ENCODE assay signal across 17 mouse cellular contexts in the genomic region with DNA sequence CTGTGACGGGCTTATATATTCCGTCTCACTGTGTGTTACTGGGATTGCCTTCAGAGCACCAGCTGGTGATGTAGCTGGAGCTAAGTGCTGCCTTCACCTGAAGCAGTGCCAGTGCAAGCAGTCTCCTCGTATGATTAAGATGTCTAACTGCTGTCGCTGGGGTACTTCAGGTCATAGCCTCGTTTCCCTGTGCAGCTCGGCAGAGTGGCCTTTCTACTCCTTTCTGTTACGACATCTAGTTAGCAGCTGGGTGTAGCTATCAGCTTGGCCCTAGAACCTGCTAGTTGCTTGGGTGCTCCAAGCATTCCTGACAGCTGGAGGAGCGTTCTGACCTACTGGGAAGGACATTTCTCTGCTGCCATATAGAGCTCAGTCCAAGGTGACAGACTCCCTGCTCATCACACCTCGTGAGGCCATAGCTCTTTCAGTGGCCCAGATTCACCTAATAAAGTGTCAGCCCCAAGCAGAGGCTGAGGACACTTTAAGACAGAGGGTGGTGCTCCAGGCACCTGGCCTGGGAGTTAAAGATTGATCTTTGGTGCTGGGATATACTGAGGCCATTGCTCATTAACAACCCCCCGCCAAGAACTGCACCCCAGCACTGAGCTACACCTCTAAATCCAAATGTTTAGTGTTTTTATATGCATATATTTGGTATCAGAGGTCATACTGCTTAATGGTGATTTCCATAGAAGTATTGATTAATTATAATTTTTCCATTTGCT. TPM values are rescaled to one million over a fixed set of nuclear protein-coding genes. Genes with fewer than 3 reads are reported as not detected.
DNase-seq lines count a peak whose midpoint lies in the region; ATAC-seq lines count a peak whose summit lies in the region.
"Had no signal": no experiment of that assay in that cellular context is flagged by ENCODE, and none has a peak within 500 bp of the region (broad histone marks: within the 10 kb centered on the region; RNA-seq: fewer than 3 reads in every experiment).

No protein-coding gene starts in this region.

- intact Hi-C loops in heart, postnatal 25 days (cut with DNase I) = no loop called here
- intact Hi-C loops in left cerebral cortex, postnatal 36 days (cut with DNase I) = no loop called here

- 65% methylated on average over 10 of the region's 10 CpGs for WGBS in heart, embryonic 13.5 days
- 69% methylated on average over 10 of the region's 10 CpGs for WGBS in kidney, embryonic 15.5 days

- no peak overlapping the region for H3K4me3 ChIP-seq in heart, embryonic 13.5 days
- no peak overlapping the region for H3K4me3 ChIP-seq in kidney, embryonic 15.5 days (replicated peaks)
- H3K4me3 ChIP-seq: forebrain, embryonic 13.5 days; hindbrain, embryonic 12.5 days; limb, embryonic 10.5 days; liver, embryonic 13.5 days; midbrain, embryonic 10.5 days; neural tube, embryonic 13.5 days had no signal

- no peak overlapping the region for H3K4me2 ChIP-seq in heart, embryonic 13.5 days
- no peak overlapping the region for H3K4me2 ChIP-seq in kidney, embryonic 15.5 days
- H3K4me2 ChIP-seq: forebrain, embryonic 13.5 days; hindbrain, embryonic 12.5 days; liver, embryonic 13.5 days; neural tube, embryonic 13.5 days had no signal

- H3K9me3 ChIP-seq in heart, embryonic 13.5 days = no peaks in the 10 kb centered on the region
- no peaks in the 10 kb centered on the region for H3K9me3 ChIP-seq in kidney, embryonic 15.5 days (replicated peaks)
- H3K9me3 ChIP-seq: forebrain, embryonic 13.5 days; hindbrain, embryonic 12.5 days; limb, embryonic 10.5 days; liver, embryonic 13.5 days; midbrain, embryonic 10.5 days; neural tube, embryonic 13.5 days had no signal

- 0 out of 2 replicates have a peak, but pooled peaks cover 7% of the 10 kb centered on the region for H3K4me1 ChIP-seq in heart, embryonic 13.5 days
- H3K4me1 ChIP-seq in kidney, embryonic 15.5 days = no peaks in the 10 kb centered on the region
- H3K4me1 ChIP-seq: forebrain, embryonic 13.5 days; hindbrain, embryonic 12.5 days; limb, embryonic 10.5 days; liver, embryonic 13.5 days; midbrain, embryonic 10.5 days; neural tube, embryonic 13.5 days had no signal

- no peak for DNase-seq in heart, postnatal 25 days (ENCODE audit: low spot score)
- DNase-seq in adipocyte (ENCODE audit: low spot score) = peak; percentile 74
- peak; percentile 53 for DNase-seq in brain, adult 2 months (ENCODE audit: low read depth, low spot score)
- DNase-seq in left cerebral cortex, postnatal 36 days (ENCODE audit: low spot score in 2 of 2) = no peak
- DNase-seq in spleen, adult 18-20 months = no peak
- DNase-seq: adrenal gland, postnatal 10 days; cerebellum, adult 9-11 months; embryo, embryonic 11 days; gastrocnemius, postnatal 10 days; liver, embryonic 13.5 days had no signal

- 0 out of 2 replicates have a peak overlapping the region, but pooled peaks have one; percentile 33 for H3K27ac ChIP-seq in heart, embryonic 13.5 days (replicated peaks)
- H3K27ac ChIP-seq in kidney, embryonic 15.5 days = peak overlapping the region; percentile 58
- H3K27ac ChIP-seq: forebrain, embryonic 13.5 days; hindbrain, embryonic 12.5 days; limb, embryonic 10.5 days; liver, embryonic 13.5 days; midbrain, embryonic 10.5 days; neural tube, embryonic 13.5 days had no signal

- no peaks in the 10 kb centered on the region for H3K27me3 ChIP-seq in heart, embryonic 13.5 days (replicated peaks)
- H3K27me3 ChIP-seq in kidney, embryonic 15.5 days = no peaks in the 10 kb centered on the region
- H3K27me3 ChIP-seq: forebrain, embryonic 13.5 days; hindbrain, embryonic 12.5 days; liver, embryonic 13.5 days; neural tube, embryonic 13.5 days had no signal

- H3K9ac ChIP-seq in heart, embryonic 13.5 days = no peak overlapping the region
- no peak overlapping the region for H3K9ac ChIP-seq in kidney, embryonic 15.5 days
- H3K9ac ChIP-seq: forebrain, embryonic 13.5 days; hindbrain, embryonic 12.5 days; liver, embryonic 13.5 days; neural tube, embryonic 13.5 days had no signal

- peaks cover 98% of the 10 kb centered on the region for H3K36me3 ChIP-seq in heart, embryonic 13.5 days
- peaks cover 92% of the 10 kb centered on the region for H3K36me3 ChIP-seq in kidney, embryonic 15.5 days

- ATAC-seq in heart, embryonic 13.5 days (ENCODE audit: extremely low read depth, insufficient number of reproducible peaks, low FRiP score, low TSS enrichment) = no peak
- ATAC-seq in kidney, embryonic 15.5 days (replicated peaks; ENCODE audit: low FRiP score) = peak; percentile 34; the same call in 1 of the 2 replicates
- ATAC-seq: forebrain, embryonic 13.5 days had no signal

RNA-seq across cellular contexts. Expression of gene Xrcc3, which starts 13.1 kb away (rescaled TPM):
- polyA plus RNA-seq in heart, embryonic 13.5 days (2015; fragmentation: Nextera tagmentation; extraction: Ambion mirVana) = 6.0 and 7.0 TPM in 2 replicates
- total RNA-seq in heart, postnatal 25 days (2021) = 1 to 10 TPM; 1.9 to 2.2 TPM
- 14.0 and 14.3 TPM in 2 replicates for polyA plus RNA-seq in kidney, embryonic 15.5 days (2015; fragmentation: Nextera tagmentation; extraction: Ambion mirVana)
- 1 to 10 TPM; 4.6 TPM for total RNA-seq in left cerebral cortex, postnatal 36 days (2021)

RNA-seq across cellular contexts. Expression of gene Zfyve21, which starts 13.3 kb away (rescaled TPM):
- polyA plus RNA-seq in heart, embryonic 13.5 days (2015; fragmentation: Nextera tagmentation; extraction: Ambion mirVana) = 74.6 and 85.2 TPM in 2 replicates
- total RNA-seq in heart, postnatal 25 days (2021) = 10 to 100 TPM; 61.1 to 66.7 TPM
- polyA plus RNA-seq in kidney, embryonic 15.5 days (2015; fragmentation: Nextera tagmentation; extraction: Ambion mirVana) = 117 and 125 TPM in 2 replicates
- 10 to 100 TPM; 22.8 to 23.1 TPM for total RNA-seq in left cerebral cortex, postnatal 36 days (2021)

RNA-seq across cellular contexts. Expression of gene Klc1, which starts 42.0 kb away (rescaled TPM):
- 95.2 and 103 TPM in 2 replicates for polyA plus RNA-seq in heart, embryonic 13.5 days (2015; fragmentation: Nextera tagmentation; extraction: Ambion mirVana)
- 10 to 100 TPM; 94.5 to 95.3 TPM for total RNA-seq in heart, postnatal 25 days (2021)
- 81.8 and 98.5 TPM in 2 replicates for polyA plus RNA-seq in kidney, embryonic 15.5 days (2015; fragmentation: Nextera tagmentation; extraction: Ambion mirVana)
- 100 to 1,000 TPM; 783 to 837 TPM for total RNA-seq in left cerebral cortex, postnatal 36 days (2021)

Comparison
In these comparisons a context has a peak if more than half of its experiments do, and no peak if none do; other contexts are left out.
1. DNase-seq: peak in adipocyte (single experiment) and brain, adult 2 months (single experiment); none in heart, postnatal 25 days (single experiment), left cerebral cortex, postnatal 36 days (0 of 2) and spleen, adult 18-20 months (0 of 2).
2. RNA of gene Klc1, which starts 42.0 kb away (total RNA-seq): 783 to 837 TPM in left cerebral cortex, postnatal 36 days; 94.5 to 95.3 TPM in heart, postnatal 25 days; every median in the first group is over 4 times any median in the second.